Mouse (Mus musculus): Measurements from ENCODE around the gene Tdrd7.

Gene Tdrd7

DNA sequence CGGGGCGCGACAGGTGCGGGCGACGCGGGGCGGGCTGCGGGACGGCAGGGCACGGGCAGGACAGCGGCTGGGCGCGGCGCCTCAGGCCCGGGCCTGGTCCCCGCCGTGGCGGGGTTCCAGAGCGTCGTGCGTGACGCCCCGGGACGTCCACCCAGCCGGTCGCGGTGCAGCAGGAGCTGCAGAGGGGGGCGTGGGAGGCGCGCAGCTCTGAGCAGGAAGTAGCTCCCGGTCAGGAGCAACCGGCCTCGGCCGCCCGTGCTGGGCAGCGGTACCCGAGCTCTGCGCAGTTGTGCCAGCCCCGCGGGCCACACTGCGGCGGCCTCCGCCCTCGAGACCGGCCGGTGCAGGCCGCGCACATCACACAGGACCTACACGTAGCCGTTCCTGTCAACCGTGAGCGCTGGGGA is 7.3 kb downstream of the Tdrd7 start:
- DNase-seq (ENCODE audit: extremely low spot score, low spot score), result no peak

DNA sequence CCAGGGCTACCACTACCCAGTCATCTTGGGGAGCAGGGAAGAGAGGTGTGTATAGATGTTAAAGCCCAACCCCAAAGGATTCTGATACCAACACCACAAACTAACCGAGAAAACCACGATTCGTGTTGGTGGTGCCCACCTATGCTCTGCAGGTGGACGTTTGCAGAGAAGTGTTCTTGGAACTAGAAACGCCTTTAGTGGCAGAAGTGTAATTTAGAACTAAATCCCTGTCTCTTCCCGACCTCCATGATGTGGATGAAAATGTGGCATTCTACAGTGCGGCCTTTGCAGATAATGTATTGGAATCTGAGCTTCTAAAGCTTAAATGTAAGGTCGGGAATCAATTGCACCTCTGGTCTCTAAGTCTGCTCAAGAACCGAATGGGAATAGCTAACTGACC is 7.8 kb downstream of the Tdrd7 start:
- DNase-seq (ENCODE audit: extremely low spot score, low spot score), result no peak

DNA sequence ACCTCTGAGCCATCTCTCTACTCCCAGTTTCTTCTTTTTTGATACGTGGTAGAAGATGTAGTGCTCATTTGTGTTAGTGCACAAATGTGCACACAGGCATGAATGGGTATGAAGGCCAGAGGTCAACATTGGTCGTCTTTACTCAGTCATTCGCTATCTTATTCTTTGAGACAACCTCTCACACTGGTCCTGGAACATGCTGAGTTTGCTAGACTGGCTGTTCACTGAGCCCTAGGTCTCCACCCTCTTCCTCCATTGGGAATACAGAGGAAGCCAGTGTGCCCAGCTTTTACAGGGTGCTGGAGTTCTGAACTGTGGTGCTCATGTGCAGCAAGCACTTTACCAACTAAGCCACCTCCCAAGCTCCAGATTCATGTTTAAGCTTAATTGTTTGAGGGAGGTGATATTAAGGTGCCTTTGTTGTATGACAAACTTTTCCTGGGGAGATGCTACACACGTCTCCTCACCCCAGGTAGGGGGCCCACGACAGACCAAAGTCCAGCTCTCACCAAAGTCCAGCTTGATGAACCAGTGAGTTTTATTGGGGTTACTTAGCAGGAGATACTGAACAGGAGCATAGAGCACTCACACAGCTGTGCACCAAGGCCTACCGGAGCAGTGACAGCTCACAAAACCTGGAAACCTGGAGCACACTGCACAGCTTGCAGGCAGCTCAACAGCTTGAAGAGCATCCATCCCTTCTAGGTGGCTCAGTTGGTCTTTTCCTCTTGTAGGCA is 12.0 kb downstream of the Tdrd7 start:
- no peak for DNase-seq (ENCODE audit: extremely low spot score, low spot score)

DNA sequence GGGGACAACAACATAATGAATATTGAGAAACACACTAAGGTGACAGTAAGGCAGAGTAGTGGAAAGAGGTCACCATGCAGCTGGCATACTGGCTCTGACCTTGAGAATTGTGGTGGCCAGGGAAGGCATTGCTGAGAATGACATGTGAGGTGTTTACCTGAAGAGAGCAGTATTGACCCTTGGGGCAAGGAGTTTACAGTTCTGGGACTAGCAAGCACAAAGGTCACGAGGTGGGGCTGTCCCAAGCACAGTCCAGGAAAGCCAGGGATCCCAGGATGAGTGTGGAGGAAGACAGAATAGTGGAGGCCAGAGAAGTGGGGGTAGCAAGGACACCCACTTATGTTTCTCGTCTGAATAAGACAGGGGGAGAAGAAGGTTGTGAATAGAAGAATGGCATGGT is 14.8 kb downstream of the Tdrd7 start:
- no peak for DNase-seq (ENCODE audit: extremely low spot score, low spot score)

DNA sequence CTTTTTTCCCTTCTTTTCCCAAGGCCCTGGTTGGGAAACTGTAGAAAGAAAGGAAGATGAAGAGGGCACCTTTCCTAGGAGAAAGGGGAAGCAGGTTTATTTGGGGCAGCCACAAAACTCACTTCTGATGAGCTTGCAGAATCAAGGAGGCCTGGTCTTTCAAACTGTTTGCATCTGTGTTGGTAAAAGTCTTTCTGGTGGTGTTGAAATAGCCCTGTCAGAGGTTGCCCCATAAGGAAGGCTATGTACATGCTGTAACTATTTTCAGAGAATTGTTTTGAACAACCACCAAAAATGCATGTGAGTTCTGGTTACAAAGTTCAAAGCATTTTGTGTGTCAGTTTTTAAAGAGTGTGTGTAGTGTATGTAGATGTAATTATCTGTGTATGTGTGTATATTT is 15.9 kb downstream of the Tdrd7 start:
- no peak for DNase-seq (ENCODE audit: extremely low spot score, low spot score)

DNA sequence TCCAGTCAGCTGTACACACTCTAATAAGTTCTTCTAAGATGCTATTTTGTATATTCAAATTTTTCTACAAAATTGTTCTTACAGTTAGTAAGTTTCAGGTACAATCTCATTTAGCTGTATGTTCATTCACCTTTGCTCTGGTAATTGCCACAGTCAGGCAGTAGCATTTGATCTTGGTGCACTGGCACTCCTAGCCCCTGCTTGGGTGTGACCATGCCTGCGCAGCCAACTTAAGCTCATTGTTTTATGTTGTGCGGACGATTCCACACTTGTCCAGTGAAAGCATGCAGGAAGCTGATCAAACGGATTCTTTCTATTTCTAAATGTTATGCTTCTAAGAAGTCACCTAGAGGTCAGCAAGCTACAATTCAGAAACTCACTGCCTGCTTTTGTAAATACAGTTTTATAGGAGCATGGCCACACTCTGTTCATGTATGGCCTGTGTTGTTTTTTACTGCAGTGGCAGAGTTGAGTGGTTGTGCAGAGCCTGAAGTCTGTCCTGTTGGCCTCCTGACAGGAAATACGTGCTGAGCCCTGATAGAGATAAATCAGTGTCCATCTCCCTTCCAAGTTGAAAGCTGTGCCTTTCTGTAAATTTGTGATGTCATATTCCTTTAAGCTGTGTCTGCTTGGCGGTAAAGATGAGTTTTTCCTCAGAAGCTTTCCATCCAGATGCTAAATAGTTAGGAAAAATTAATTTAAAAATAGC is 25.4 kb downstream of the Tdrd7 start:
- no peak for DNase-seq (ENCODE audit: extremely low spot score, low spot score)

DNA sequence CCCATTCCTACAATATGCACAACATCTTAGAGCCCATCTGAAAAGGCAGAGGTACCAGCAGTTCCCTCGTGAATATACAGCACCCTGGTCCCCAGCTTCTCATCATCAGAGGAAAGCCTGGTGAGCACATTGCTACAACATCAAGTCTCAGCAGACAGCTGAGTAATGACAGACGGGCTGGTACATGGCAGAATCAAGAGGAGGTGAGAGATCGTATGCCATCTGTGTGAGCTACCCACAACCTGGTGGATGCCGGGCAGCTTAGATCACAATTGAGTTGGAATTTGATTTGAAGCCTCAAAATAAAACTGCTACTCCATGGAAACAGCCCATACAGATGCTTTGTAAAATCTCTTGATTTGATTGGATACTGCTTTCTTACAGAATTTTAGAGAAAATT is 33.4 kb downstream of the Tdrd7 start:
- DNase-seq (ENCODE audit: extremely low spot score, low spot score), result no peak

DNA sequence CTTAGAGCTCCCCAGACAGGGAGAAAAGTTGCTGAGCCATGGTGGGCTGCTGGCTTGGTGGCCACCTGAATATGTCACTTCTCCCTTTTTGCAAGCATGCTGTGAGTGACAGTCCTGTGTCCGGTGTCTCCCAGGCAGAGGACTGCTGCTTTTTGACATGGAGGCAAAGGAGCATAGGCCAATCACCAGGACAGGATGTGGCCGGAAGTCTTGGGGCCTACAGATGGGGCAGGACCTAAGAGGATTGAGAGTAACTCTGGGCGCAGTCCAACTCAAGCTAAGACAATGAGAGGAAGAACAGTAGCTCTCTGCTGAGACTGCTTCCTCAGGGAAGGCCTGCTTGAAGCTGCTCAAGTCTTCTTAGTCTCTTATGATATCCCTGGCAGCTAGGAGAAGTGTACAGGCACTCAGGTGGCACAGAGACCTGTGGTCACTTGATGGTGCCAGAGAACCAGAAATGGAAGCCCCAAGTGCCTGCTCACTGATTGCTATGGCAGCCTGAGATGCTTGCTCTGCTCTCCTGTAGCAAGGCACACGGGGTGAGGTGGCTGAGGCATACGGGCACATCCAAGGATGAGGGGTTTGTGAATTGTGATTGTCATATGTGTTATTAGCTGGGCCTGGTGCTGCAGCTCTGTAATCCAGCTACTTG is 43.1 kb downstream of the Tdrd7 start:
- no peak for DNase-seq (ENCODE audit: extremely low spot score, low spot score)

DNA sequence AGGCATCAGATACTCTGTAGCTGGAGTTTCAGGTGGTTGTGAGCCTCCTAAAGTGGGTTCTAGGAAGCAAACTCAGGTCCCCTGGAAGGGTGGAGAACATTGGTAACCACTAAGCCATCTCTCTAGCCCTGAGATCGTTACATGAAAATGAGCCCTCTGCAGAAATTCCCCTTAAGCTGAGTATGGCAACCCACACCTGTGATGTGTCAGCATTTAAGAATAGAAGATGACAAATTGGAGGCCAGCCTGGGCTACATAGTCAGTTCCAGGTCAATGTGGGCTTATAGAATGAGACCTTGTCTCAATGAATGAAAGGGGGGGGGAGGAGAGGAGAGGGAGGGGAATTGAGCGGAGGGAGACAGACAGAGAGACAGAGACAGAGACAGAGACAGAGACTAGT is 46.6 kb downstream of the Tdrd7 start:
- no peak for DNase-seq (ENCODE audit: extremely low spot score, low spot score)

DNA sequence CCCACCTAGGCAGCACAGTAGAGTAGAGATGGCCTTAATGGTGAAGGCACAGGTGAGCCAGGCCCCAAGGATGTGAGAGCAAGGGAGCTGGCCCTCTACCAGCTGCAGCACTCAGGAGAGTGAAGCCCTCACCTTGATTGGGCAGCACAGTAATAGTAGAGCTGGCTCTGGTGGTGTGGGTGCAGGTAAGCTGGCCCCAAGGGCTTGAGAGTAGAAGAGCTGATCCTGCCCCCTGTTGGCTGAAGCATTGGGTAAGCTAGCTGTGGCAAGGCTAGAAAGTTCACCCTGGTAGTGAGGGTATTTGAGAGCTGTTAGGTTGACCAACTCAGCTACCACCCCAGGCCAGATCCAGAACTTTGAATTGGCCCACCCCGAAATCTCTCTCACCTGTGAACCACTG is 50.5 kb downstream of the Tdrd7 start:
- DNase-seq (ENCODE audit: extremely low spot score, low spot score), result no peak

DNA sequence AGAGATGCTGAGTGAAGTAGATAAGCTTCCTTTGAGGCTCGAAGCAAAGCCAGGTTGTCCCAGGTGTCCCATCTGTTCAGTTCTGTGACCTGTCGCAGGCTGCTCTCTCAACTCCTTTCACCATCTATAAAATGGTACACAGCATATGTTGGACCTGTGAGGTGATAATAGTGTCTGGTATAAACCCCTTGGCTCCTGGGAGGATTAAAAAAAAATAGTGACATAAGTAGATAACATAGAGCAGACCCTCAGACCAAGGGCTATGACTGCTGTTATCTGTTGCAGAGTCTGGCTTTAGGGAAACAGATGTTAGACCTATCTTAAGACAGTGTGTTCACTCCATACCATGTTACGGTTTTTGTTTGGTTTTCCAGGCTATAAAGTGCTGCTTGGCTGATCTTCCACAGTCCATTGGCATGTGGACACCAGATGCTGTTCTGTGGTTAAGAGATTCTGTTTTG is 57.9 kb downstream of the Tdrd7 start:
- peak; percentile 28 for DNase-seq (ENCODE audit: extremely low spot score, low spot score)

DNA sequence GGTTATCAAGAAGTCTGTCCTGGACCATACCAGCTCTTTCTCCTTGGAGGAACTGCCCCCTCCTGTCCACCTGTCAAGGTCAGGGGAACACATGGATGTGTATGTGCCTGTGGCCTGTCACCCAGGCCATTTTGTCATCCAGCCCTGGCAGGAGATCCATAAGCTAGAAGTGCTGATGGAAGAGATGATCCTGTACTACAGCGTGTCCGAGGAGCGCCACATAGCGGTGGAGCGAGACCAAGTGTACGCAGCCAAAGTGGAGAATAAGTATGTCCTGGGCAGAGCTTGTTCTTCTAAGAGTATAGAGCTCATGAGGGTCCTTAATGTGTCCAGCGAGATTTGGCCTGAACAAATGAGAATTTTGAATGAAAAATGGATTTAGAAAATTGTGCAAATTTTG is 60.8 kb downstream of the Tdrd7 start:
- peak; percentile 44 for DNase-seq (ENCODE audit: extremely low spot score, low spot score)

DNA sequence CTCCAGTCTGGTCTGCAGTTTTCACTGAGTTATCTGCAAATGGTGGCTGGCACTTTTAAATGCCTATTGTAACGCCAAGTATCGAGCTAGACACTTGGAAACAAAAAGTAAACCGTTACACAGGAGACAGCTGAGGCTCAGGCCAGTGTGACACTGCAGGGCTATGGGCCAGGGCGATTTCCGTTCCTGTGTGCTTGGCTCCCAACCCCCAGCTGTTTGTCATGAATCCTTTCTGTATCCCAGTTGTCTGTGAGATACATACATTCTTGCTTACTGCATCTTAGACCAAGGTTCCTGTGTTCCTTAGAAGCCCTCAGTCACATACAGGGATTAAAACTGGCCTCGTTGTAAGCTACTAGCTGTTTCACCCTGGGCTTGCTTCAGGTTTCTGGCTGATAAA is 63.1 kb downstream of the Tdrd7 start:
- DNase-seq (ENCODE audit: extremely low spot score, low spot score), result no peak

DNA sequence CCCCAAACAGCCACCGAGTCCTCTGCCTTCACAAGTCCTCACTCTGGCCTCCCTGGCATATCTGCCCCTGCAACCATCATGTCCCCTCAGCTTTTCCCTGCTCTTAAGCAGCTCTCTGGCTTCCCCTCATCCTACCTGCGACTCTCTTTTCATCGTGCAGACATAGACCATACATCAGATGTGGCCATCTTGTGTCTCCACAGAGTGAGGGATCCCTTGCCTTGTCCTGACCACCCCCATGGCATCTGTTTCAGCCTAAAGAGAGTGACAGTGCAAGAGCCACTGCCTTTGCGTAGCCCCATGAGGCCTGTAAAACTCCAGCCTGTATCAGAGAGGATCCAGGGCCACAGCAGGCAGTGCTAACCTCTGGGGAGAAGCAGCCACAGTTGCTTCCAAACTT is 63.6 kb downstream of the Tdrd7 start:
- DNase-seq (ENCODE audit: extremely low spot score, low spot score), result no peak

DNA sequence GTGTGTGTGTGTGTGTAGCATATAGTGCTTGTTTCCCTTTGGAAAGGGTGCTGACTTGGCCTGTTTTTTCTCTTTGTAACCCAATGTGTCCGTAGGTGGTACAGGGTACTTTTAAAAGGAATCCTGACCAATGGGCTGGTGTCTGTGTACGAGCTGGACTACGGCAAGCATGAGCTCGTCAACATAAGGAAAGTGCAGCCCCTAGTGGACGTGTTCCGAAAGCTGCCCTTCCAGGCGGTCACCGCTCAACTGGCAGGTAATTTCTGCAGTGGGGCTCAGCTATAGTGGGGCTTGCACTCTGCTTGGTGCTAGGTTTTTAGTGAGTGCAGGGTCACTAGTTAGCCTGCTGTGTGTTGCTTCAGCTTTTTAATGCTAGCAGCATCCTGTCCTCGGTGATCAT is 64.4 kb downstream of the Tdrd7 start:
- DNase-seq (ENCODE audit: extremely low spot score, low spot score), result peak; percentile 23

DNA sequence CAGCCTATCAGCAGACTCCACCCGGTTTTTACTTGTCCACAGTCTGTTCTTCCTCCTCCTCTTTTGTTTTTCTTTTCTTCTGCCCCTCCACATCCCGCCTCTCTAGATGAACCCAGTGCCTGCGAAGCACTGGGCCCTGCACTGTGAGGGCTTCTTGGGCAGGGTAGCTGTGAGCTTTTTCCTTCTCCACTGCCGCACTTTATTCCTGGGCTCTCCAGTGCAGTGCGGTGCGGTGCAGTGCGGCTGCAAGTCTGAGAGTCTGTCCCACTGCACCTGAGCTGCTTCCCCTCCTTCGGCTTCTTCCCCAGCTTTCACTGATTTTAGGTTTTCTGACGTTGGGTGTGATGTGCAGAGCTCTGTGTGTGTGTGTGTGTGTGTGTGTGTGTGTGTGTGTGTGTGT is 67.3 kb downstream of the Tdrd7 start:
- no peak for DNase-seq (ENCODE audit: extremely low spot score, low spot score)

DNA sequence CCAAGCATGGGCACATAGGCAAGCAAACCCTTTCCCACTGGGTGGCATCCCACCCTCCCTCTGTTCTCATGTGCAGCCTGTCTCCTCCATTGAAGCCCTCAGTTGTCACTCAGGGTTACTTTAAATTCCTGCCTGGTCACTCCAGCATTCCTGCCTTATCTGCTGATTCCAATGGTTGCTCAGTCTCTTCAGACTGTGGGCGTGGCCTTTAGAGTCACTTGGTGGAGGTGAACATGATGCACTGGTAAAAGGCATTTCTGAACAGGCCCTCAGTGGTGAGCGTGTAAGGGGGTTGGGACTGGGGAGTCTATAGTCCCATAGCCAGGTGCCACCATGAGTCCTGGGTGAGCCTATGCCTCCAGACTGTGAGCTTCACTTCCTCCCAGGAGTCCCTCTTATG is 68.1 kb downstream of the Tdrd7 start:
- DNase-seq (ENCODE audit: extremely low spot score, low spot score), result no peak

DNA sequence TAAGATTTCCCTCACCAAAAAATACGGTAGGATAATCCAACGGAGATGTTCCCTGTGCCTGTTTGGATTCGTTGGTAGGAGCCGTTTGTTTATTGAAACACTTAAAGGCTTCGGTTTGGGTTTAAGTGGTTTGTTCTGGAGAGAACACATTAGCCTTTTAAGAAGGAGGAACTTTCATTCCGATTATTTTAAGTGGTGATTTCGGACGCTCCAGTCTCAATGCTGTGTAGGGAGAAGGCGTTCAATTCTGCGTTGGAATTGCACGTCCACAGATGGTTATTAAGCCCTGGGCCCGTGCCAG is 73.4 kb downstream of the Tdrd7 start:
- no peak for DNase-seq (ENCODE audit: extremely low spot score, low spot score)

DNA sequence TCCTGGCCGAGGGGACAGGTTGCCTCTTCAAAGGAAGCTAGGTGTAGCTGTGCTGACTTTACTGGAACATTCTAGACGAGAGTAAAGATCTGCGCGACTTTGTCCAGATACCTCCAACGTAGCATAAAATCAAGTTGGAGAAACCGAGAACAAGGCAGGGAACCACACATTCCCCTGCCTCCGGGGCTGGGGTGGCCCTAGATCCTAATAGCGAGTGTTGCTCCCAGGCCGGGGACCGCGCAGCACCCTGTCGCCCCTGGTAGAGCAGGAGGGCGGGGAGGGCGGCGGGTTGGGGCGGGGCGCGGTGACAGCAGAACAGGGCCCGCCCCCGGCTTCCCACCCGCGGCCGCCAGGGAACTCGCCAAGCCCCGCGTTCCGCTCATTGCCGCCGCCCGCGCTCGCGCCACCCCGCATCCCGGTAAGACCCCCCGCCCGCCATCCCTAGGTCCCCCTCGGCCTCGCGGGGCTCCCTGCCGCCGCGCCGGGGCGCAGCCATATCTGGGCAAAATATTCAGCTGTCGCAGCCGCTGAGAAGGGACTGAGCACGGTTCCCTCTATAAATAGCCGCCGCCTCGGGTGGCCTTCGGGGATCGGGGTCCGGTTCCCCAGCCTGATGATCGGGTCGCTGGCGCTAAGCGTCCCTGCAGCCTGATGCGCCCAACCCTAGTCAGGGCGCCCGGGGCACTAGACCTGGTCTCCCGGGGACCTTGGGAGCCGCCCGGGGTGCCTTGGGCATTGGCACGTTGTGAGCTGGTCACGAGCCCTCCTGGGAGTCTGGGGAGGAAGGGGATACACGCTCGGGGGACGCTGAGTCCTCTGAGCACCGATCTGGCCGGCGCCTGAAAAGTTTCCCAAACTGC is 74.0 kb downstream of the Tdrd7 start, which contains the start of gene Tmod1:
Gene Tmod1 (plus strand): TSS at position 44 of the 860 bp plus-strand sequence.
- peak; percentile 61 for DNase-seq (ENCODE audit: extremely low spot score, low spot score)

DNA sequence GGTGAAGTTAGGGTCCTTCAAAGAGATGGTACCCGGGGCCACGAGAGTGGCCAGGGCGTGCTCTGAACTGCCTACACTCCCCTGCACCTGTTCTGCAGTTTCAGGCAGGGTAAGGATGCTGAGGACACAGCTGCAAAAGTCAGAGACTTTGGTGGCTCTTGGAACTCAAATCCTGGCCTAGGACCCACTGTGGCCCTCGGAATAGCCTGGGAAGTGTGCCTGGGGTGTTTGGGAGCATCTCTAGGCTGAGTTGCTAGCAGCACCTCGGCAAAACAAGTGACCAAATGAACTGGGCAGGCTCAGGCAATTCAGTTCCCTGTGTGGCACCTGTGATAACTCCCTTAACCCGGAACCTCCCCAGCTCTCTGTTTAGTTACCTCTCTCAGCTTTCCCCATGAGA is 74.8 kb downstream of the Tdrd7 start:
- DNase-seq (ENCODE audit: extremely low spot score, low spot score), result peak; percentile 27

DNA sequence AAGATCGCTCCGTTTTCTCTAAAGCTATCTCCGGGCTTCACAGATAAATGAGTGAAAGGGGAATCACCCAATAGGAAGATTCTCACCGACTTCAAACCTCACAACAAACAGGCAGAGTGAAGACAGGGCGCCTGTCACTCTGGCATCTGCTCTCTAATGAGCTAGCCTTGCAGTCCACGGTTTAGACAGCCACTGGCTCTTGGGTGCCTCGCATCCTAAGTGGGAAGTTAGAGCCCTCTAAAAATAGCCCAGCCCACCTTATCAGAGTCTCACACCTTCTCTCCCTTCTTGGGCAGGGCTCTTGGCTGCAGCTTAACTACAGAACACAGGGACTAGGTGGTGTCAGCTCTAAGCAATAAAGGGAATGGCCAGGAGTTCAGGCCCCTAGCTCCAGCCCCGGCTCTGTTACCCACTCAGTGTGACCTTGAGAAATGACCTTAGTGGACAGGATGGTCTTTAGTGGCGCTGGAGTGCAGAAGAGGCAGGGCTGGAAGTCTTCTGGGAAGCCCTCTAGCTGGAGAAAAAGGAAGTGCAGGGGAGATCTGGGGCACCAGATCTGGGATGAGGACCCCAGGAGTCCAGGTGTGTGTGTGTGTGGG is 75.6 kb downstream of the Tdrd7 start:
- DNase-seq (ENCODE audit: extremely low spot score, low spot score), result peak; percentile 31
